Mouse (Mus musculus): ENCODE results near the gene Rnpep. TPM values are rescaled to one million over a fixed set of nuclear protein-coding genes. Genes with fewer than 3 reads are reported as not detected.
"Not testable (repeated sequence)": the region's sequence is repeated elsewhere in the genome, so short reads cannot be mapped to it uniquely, and the experiment has no call there.

The Rnpep gene
- polyA plus RNA-seq, 1 experiment from 2014 or later, result 96.1 TPM

DNA sequence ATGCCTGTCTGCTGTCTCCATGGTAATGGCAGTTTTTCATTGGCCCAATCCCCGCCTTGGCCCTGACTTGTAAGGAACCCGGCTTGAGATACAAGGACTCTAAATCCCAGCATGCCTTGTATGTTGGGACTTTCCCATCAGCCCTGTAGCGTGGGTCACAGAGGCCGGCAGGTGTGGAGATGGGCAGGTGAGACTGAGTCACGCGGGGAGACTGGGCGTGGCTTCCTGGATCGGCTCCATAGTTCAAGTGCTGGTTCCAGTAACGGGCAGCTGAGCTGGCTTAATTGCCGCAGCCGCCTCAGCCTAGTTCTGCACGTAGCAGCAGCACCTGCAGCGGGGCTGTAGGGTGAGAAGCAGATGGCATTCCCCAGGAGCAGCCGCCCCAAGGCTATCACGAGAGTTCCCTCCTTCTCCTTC, 35.4 kb downstream of the Rnpep start:
- peak; percentile 65 for DNase-seq (ENCODE audit: low spot score)
- H3K9me3 ChIP-seq (ENCODE audit: control insufficient read depth, low read length), result no peaks in the 10 kb centered on the region
- peak overlapping the region; percentile 36 for H3K4me3 ChIP-seq (replicated peaks; ENCODE audit: low read length)
- H3K36me3 ChIP-seq (replicated peaks; ENCODE audit: control insufficient read depth, insufficient read depth), result no peaks in the 10 kb centered on the region
- ATAC-seq (ENCODE audit: low FRiP score), result peak; percentile 92
- H3K27ac ChIP-seq, result no peak overlapping the region
- H3K4me1 ChIP-seq (replicated peaks; ENCODE audit: control insufficient read depth, insufficient read depth, low read length), result no peaks in the 10 kb centered on the region
- peak overlapping the region; percentile 49; the same call in 1 of the 2 replicates for H3K9ac ChIP-seq
- H3K27me3 ChIP-seq (ENCODE audit: control insufficient read depth, insufficient read depth, low read length), result no peaks in the 10 kb centered on the region
- H3K4me2 ChIP-seq (replicated peaks), result peak overlapping the region; percentile 51
- 5% methylated on average over 15 of the region's 15 CpGs for WGBS

- no peak overlapping the region for H3K27ac ChIP-seq
- H3K9me3 ChIP-seq (ENCODE audit: control insufficient read depth, low read length), result no peaks in the 10 kb centered on the region
- H3K4me2 ChIP-seq (replicated peaks), result no peak overlapping the region
- H3K4me3 ChIP-seq (replicated peaks; ENCODE audit: low read length), result no peak overlapping the region
- no peaks in the 10 kb centered on the region for H3K36me3 ChIP-seq (replicated peaks; ENCODE audit: control insufficient read depth, insufficient read depth)
- H3K9ac ChIP-seq, result no peak overlapping the region
- no peak for ATAC-seq (ENCODE audit: low FRiP score)
- no peak for DNase-seq (ENCODE audit: low spot score)
- WGBS, result 85% methylated on average over 8 of the region's 8 CpGs
- H3K4me1 ChIP-seq (replicated peaks; ENCODE audit: control insufficient read depth, insufficient read depth, low read length), result no peaks in the 10 kb centered on the region
- no peaks in the 10 kb centered on the region for H3K27me3 ChIP-seq (ENCODE audit: control insufficient read depth, insufficient read depth, low read length)
Observed at GRCm38 (mm10) chr1:135244014-135244413, 39.9 kb downstream of the Rnpep start.

GRCm38 (mm10) chr1:135240206-135240605, 43.7 kb downstream of the Rnpep start:
- 92% methylated on average over 4 of the region's 4 CpGs for WGBS
- not testable (repeated sequence) for DNase-seq (ENCODE audit: low spot score); ATAC-seq (ENCODE audit: low FRiP score); H3K4me1 ChIP-seq (replicated peaks; ENCODE audit: control insufficient read depth, insufficient read depth, low read length); H3K27me3 ChIP-seq (ENCODE audit: control insufficient read depth, insufficient read depth, low read length); H3K36me3 ChIP-seq (replicated peaks; ENCODE audit: control insufficient read depth, insufficient read depth); H3K9ac ChIP-seq; H3K27ac ChIP-seq; H3K4me3 ChIP-seq (replicated peaks; ENCODE audit: low read length); H3K4me2 ChIP-seq (replicated peaks); H3K9me3 ChIP-seq (ENCODE audit: control insufficient read depth, low read length)

GRCm38 (mm10) chr1:135237131-135237851, 46.6 kb downstream of the Rnpep start:
- H3K4me2 ChIP-seq (replicated peaks), result no peak overlapping the region
- no peak for ATAC-seq (ENCODE audit: low FRiP score)

GRCm38 (mm10) chr1:135234771-135235170, 49.1 kb downstream of the Rnpep start:
- Histone ChIP-seq H3K9me3 (ENCODE audit: control insufficient read depth, low read length) (no peaks in the 10 kb centered on the region), H3K27ac (no peak overlapping the region), H3K4me2 (replicated peaks) (no peak overlapping the region), H3K9ac (no peak overlapping the region), H3K27me3 (ENCODE audit: control insufficient read depth, insufficient read depth, low read length) (no peaks in the 10 kb centered on the region), H3K36me3 (replicated peaks; ENCODE audit: control insufficient read depth, insufficient read depth) (no peaks in the 10 kb centered on the region), H3K4me3 (replicated peaks; ENCODE audit: low read length) (no peak overlapping the region), H3K4me1 (replicated peaks; ENCODE audit: control insufficient read depth, insufficient read depth, low read length) (no peaks in the 10 kb centered on the region)
- ATAC-seq (ENCODE audit: low FRiP score), result no peak
- DNase-seq (ENCODE audit: low spot score), result no peak
- 92% methylated on average over 12 of the region's 12 CpGs for WGBS

More at GRCm38 (mm10) chr1:135237131-135237851, 46.6 kb downstream of the Rnpep start:
- Histone ChIP-seq H3K27ac (no peak overlapping the region), H3K9me3 (ENCODE audit: control insufficient read depth, low read length) (no peaks in the 10 kb centered on the region), H3K27me3 (ENCODE audit: control insufficient read depth, insufficient read depth, low read length) (no peaks in the 10 kb centered on the region), H3K36me3 (replicated peaks; ENCODE audit: control insufficient read depth, insufficient read depth) (no peaks in the 10 kb centered on the region), H3K9ac (no peak overlapping the region), H3K4me3 (replicated peaks; ENCODE audit: low read length) (no peak overlapping the region), H3K4me1 (replicated peaks; ENCODE audit: control insufficient read depth, insufficient read depth, low read length) (no peaks in the 10 kb centered on the region)
- DNase-seq (ENCODE audit: low spot score), result no peak
- 69% methylated on average over 12 of the region's 12 CpGs for WGBS

DNA sequence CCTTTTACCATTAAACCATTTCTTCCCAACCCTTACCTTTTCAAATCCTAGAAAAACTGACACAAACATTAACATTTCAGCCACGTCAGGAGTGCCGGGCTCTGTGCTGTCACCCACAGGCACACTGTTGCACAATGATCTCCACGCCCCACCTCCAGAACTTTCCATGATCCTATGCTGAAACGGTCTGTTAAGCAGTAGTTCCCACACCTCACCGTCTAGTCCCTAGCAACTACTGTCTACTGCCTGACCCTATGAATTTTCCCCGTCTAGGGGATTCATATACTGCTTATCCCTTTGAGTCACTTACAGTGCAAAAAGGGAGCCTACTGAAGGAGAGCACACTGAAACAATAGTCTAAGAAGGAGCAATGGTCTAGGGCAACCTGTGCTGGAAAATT, 49.9 kb downstream of the Rnpep start:
- Histone ChIP-seq H3K4me1 (replicated peaks; ENCODE audit: control insufficient read depth, insufficient read depth, low read length) (no peaks in the 10 kb centered on the region), H3K4me3 (replicated peaks; ENCODE audit: low read length) (no peak overlapping the region), H3K4me2 (replicated peaks) (no peak overlapping the region), H3K27me3 (ENCODE audit: control insufficient read depth, insufficient read depth, low read length) (no peaks in the 10 kb centered on the region), H3K27ac (no peak overlapping the region), H3K36me3 (replicated peaks; ENCODE audit: control insufficient read depth, insufficient read depth) (no peaks in the 10 kb centered on the region), H3K9ac (no peak overlapping the region), H3K9me3 (ENCODE audit: control insufficient read depth, low read length) (no peaks in the 10 kb centered on the region)
- no peak for ATAC-seq (ENCODE audit: low FRiP score)
- DNase-seq (ENCODE audit: low spot score), result no peak
- WGBS, result 97% methylated on average over 6 of the region's 6 CpGs

DNA sequence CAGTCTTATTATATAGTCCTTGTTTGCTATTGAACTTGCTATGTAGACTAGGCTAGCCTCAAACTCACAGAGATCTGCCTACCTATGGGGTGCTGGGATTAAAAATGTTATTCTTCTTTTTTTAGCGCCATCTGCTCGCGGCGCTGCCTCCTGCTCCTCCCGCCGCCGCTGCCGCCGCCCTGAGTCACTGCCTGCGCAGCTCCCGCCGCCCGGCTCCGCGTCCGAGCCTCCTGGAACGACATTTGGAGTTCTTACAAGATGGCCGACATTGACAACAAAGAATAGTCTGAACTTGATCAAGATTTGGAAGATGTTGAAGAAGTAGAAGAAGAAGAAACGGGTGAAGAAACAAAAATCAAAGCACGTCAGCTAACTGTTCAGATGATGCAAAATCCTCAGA, 52.0 kb downstream of the Rnpep start:
- H3K4me1 ChIP-seq (replicated peaks; ENCODE audit: control insufficient read depth, insufficient read depth, low read length); H3K9me3 ChIP-seq (ENCODE audit: control insufficient read depth, low read length); H3K9ac ChIP-seq; H3K27ac ChIP-seq; H3K4me2 ChIP-seq (replicated peaks); ATAC-seq (ENCODE audit: low FRiP score); DNase-seq (ENCODE audit: low spot score); H3K36me3 ChIP-seq (replicated peaks; ENCODE audit: control insufficient read depth, insufficient read depth); H3K4me3 ChIP-seq (replicated peaks; ENCODE audit: low read length); H3K27me3 ChIP-seq (ENCODE audit: control insufficient read depth, insufficient read depth, low read length): not testable (repeated sequence)
- 85% methylated on average over 20 of the region's 20 CpGs for WGBS

DNA sequence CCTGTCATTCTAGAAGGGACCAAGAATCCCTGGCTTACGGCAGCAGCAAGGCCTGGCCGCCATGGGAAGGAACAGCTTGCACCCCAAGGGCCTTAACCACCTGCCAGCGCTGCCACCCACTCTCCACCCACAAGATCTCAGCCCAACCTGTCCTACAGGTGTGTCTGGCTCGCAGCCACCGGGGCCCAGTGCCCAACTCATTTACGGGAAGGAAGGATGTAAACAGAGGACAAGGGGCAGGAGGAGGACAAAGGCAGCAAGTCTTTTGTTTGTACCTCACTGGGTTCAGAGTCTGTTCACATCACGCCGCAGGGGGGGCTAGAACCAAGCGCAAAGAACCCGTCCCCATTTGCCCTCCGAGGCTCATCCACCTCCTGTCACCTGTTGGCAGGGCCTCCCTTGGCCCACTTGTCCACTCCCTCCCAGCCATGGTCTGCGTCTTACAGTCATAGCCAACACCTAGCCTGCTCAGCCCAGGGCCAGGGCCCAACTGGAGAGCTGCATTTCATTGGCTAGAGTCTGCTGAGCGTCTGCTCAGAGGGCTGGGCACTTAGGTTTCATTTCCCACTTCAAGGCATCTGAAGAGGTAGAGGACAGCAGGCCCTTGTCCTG, 56.4 kb downstream of the Rnpep start:
- Histone ChIP-seq H3K36me3 (replicated peaks; ENCODE audit: control insufficient read depth, insufficient read depth) (no peaks in the 10 kb centered on the region), H3K4me1 (replicated peaks; ENCODE audit: control insufficient read depth, insufficient read depth, low read length) (no peaks in the 10 kb centered on the region), H3K27ac (no peak overlapping the region), H3K27me3 (ENCODE audit: control insufficient read depth, insufficient read depth, low read length) (no peaks in the 10 kb centered on the region), H3K4me3 (replicated peaks; ENCODE audit: low read length) (no peak overlapping the region), H3K9me3 (ENCODE audit: control insufficient read depth, low read length) (no peaks in the 10 kb centered on the region), H3K9ac (no peak overlapping the region), H3K4me2 (replicated peaks) (no peak overlapping the region)
- ATAC-seq (ENCODE audit: low FRiP score) (no peak), DNase-seq (ENCODE audit: low spot score) (no peak)
- 84% methylated on average over 13 of the region's 13 CpGs for WGBS

DNA sequence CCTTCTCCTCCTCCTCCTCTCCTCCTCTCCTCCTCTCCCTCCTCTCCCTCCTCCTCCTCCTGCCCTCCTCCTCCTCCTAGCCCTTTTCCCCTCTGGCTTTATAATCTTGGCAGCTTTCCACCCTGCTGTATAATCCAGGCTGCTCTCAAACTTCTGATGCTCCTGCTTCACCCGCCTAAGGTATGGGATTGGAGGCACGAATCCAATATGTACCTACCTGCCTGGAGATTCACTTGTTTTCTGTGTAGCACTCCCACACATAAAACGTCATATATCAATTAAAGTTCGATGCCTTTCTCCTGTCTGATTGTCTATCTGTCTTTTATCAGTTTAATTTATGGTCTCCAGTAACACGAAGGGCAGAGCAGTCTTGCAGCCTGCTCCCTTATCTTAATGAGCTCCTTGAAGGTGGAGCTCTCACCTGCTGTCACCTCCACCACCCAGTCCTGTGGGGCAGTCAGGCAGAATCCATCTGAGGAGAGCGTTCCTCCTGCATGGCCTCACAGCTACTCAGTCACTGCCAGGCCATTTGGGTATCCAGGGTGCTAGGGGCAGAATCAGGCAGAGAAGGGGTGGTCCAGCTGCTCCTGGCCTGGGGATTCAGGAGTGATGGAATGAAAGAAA, 58.8 kb downstream of the Rnpep start:
- no peaks in the 10 kb centered on the region for H3K4me1 ChIP-seq (replicated peaks; ENCODE audit: control insufficient read depth, insufficient read depth, low read length)
- 69% methylated on average over 6 of the region's 6 CpGs for WGBS
- no peak for DNase-seq (ENCODE audit: low spot score)
- no peak overlapping the region for H3K4me3 ChIP-seq (replicated peaks; ENCODE audit: low read length)
- no peak overlapping the region for H3K27ac ChIP-seq
- no peaks in the 10 kb centered on the region for H3K36me3 ChIP-seq (replicated peaks; ENCODE audit: control insufficient read depth, insufficient read depth)
- H3K9ac ChIP-seq, result no peak overlapping the region
- H3K4me2 ChIP-seq (replicated peaks), result no peak overlapping the region
- H3K9me3 ChIP-seq (ENCODE audit: control insufficient read depth, low read length), result no peaks in the 10 kb centered on the region
- H3K27me3 ChIP-seq (ENCODE audit: control insufficient read depth, insufficient read depth, low read length), result no peaks in the 10 kb centered on the region
- ATAC-seq (ENCODE audit: low FRiP score), result no peak

Measured in hindbrain, embryonic 14.5 days (tissue).